Mouse (Mus musculus): Measurements from ENCODE around the gene AU022252. TPM values are rescaled to one million over a fixed set of nuclear protein-coding genes. Genes with fewer than 3 reads are reported as not detected.

The AU022252 gene
- total and polyA plus RNA-seq, 3 experiments, result 12.3 to 24.9 TPM; not detected in 1

- no peak overlapping the region for H3K9ac ChIP-seq (ENCODE audit: control insufficient read depth, low read depth, low read length, poor library complexity, severe bottlenecking)
- DNase-seq (ENCODE audit: low read depth, low spot score), result peak; percentile 37
- peaks cover 0 to 2% of the 10 kb centered on the region in 2 experiments; a peak in 2 of 4 replicates for H3K36me3 ChIP-seq (ENCODE audit: control insufficient read depth in 1 of 2, insufficient read depth in 2 of 2, low read length in 2 of 2)
- H3K9me3 ChIP-seq (replicated peaks; ENCODE audit: insufficient read depth, low read length), result no peaks in the 10 kb centered on the region
- H3K4me3 ChIP-seq (ENCODE audit: control insufficient read depth in 1 of 2, insufficient read depth in 1 of 2, low read depth in 2 of 2, low read length in 2 of 2), result no peak overlapping the region
- no peaks in the 10 kb centered on the region for H3K27me3 ChIP-seq (ENCODE audit: control insufficient read depth in 1 of 2, insufficient read depth in 2 of 2, low read length in 2 of 2)
- TF ChIP-seq NELFE (IDR thresholded peaks at IDR 0.05; ENCODE audit: low read depth, low read length), result no peak
- no peak for TF ChIP-seq MAZ (IDR thresholded peaks at IDR 0.05; ENCODE audit: low read depth, low read length)
- TF ChIP-seq CTCF (IDR thresholded peaks at IDR 0.05 in 2 of 3, conservative IDR thresholded peaks at IDR 0.05 in 1 of 3; ENCODE audit: control insufficient read depth in 1 of 3, insufficient read depth in 1 of 3, low read depth in 2 of 3, low read length in 3 of 3, poor library complexity in 1 of 3, severe bottlenecking in 1 of 3), result peak; percentile 35 to 56 (median 55)
- peak; percentile 50 for TF ChIP-seq SMC3 (IDR thresholded peaks at IDR 0.05; ENCODE audit: low read depth, low read length)
- no peak for TF ChIP-seq POLR2AphosphoS2 (IDR thresholded peaks at IDR 0.05; ENCODE audit: low read length)
- peak; percentile 43 for TF ChIP-seq RAD21 (IDR thresholded peaks at IDR 0.05; ENCODE audit: low read depth, low read length)
- H3K4me1 ChIP-seq (ENCODE audit: control insufficient read depth in 1 of 2, insufficient read depth in 2 of 2, low read length in 2 of 2), result no peaks in the 10 kb centered on the region; a peak in 2 of 4 replicates
- no peak overlapping the region for H3K27ac ChIP-seq (ENCODE audit: control insufficient read depth, low read depth, low read length)
- no peaks in the 10 kb centered on the region for H3K79me2 ChIP-seq (ENCODE audit: control insufficient read depth, insufficient read depth, low read length, poor library complexity)
Measured at GRCm38 (mm10) chr4:119241664-119242063, 9.2 kb upstream of the AU022252 start.

- TF ChIP-seq SMC3 (IDR thresholded peaks at IDR 0.05; ENCODE audit: low read depth, low read length) (peak; percentile 59), RAD21 (IDR thresholded peaks at IDR 0.05; ENCODE audit: low read depth, low read length) (peak; percentile 45), BHLHE40 (IDR thresholded peaks at IDR 0.05; ENCODE audit: borderline replicate concordance, low read depth, low read length) (peak; percentile 49; the same call in 1 of the 2 replicates), JUND (IDR thresholded peaks at IDR 0.05; ENCODE audit: low read depth, low read length) (no peak), SIN3A (IDR thresholded peaks at IDR 0.05; ENCODE audit: low read length) (peak; percentile 69; the same call in 1 of the 2 replicates), NELFE (IDR thresholded peaks at IDR 0.05; ENCODE audit: low read depth, low read length) (peak; percentile 51; the same call in 1 of the 2 replicates), MXI1 (IDR thresholded peaks at IDR 0.05; ENCODE audit: low read depth, low read length) (peak; percentile 87; the same call in 1 of the 2 replicates), TBP (IDR thresholded peaks at IDR 0.05; ENCODE audit: low read depth, low read length) (0 out of 2 replicates have a peak, but pooled peaks have one; percentile 50), MYC (IDR thresholded peaks at IDR 0.05; ENCODE audit: low read depth, low read length) (peak; percentile 90), CTCF (IDR thresholded peaks at IDR 0.05 in 2 of 3, conservative IDR thresholded peaks at IDR 0.05 in 1 of 3; ENCODE audit: control insufficient read depth in 1 of 3, insufficient read depth in 1 of 3, low read depth in 2 of 3, low read length in 3 of 3, poor library complexity in 1 of 3, severe bottlenecking in 1 of 3) (peak; percentile 53 to 91 (median 82)), ZNF384 (IDR thresholded peaks at IDR 0.05; ENCODE audit: low read depth, low read length) (no peak), HCFC1 (IDR thresholded peaks at IDR 0.05; ENCODE audit: low read depth, low read length) (peak; percentile 40; the same call in 1 of the 2 replicates), UBTF (IDR thresholded peaks at IDR 0.05; ENCODE audit: borderline replicate concordance, insufficient read depth, low read depth, low read length) (no peak), MAZ (IDR thresholded peaks at IDR 0.05; ENCODE audit: low read depth, low read length) (no peak), POLR2A (IDR thresholded peaks at IDR 0.05; ENCODE audit: control insufficient read depth in 1 of 2, insufficient read depth in 1 of 2, low read depth in 1 of 2, low read length in 2 of 2, poor library complexity in 1 of 2) (peak; percentile 23 to 59; a peak in 2 of 4 replicates), ETS1 (IDR thresholded peaks at IDR 0.05; ENCODE audit: low read depth, low read length) (0 out of 2 replicates have a peak, but pooled peaks have one; percentile 10), MAX (IDR thresholded peaks at IDR 0.05; ENCODE audit: low read length) (peak; percentile 69)
- H3K4me1 ChIP-seq (ENCODE audit: control insufficient read depth in 1 of 2, insufficient read depth in 2 of 2, low read length in 2 of 2), result no peaks in the 10 kb centered on the region; a peak in 2 of 4 replicates
- peak; percentile 88 for DNase-seq (ENCODE audit: low read depth, low spot score)
- H3K9me3 ChIP-seq (replicated peaks; ENCODE audit: insufficient read depth, low read length), result no peaks in the 10 kb centered on the region
- peak overlapping the region; percentile 45 for H3K27ac ChIP-seq (ENCODE audit: control insufficient read depth, low read depth, low read length)
- H3K36me3 ChIP-seq (ENCODE audit: control insufficient read depth in 1 of 2, insufficient read depth in 2 of 2, low read length in 2 of 2), result peaks cover 0 to 2% of the 10 kb centered on the region in 2 experiments; a peak in 2 of 4 replicates
- no peaks in the 10 kb centered on the region for H3K79me2 ChIP-seq (ENCODE audit: control insufficient read depth, insufficient read depth, low read length, poor library complexity)
- peak overlapping the region; percentile 43 to 51 for H3K4me3 ChIP-seq (ENCODE audit: control insufficient read depth in 1 of 2, insufficient read depth in 1 of 2, low read depth in 2 of 2, low read length in 2 of 2)
- H3K27me3 ChIP-seq (ENCODE audit: control insufficient read depth in 1 of 2, insufficient read depth in 2 of 2, low read length in 2 of 2), result no peaks in the 10 kb centered on the region
- H3K9ac ChIP-seq (ENCODE audit: control insufficient read depth, low read depth, low read length, poor library complexity, severe bottlenecking), result peak overlapping the region; percentile 63
Measured at GRCm38 (mm10) chr4:119239181-119239682, 6.7 kb upstream of the AU022252 start.

Data from MEL (cell line).